Mouse (Mus musculus) heart, postnatal 0 days (tissue): Measurements from ENCODE around the gene Cemip2.

Experiments used
- CTCF ChIP-seq: IDR thresholded peaks from 2 replicates; pipeline ENCODE4 v1.5.1; 2016; ENCODE audit warnings: antibody characterized with exemption, control low read depth, low read depth
- EP300 ChIP-seq: IDR thresholded peaks from 2 replicates; pipeline ENCODE4 v1.6.1; 2016; ENCODE audit warnings: antibody characterized with exemption, low read depth

DNA sequence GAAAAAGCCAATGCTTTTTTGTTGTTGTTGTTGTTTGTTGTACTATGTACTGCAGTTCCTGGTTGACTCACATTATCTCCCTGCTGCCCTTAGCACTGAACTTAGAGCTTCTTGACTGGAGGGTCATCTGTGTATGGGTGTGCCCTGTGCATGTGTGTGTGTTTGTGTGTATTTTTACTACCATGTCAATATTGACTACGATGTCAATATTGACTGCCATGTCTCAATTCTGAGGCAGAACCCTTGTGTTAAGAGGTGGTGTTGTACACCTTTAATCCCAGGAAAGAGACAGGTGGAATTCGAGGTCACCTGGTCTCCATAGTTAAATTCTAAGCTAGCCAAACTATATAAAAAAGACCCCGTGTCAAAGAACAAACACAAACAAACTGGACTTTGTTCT is 5.6 kb downstream of the Cemip2 start:
- no peak for TF ChIP-seq CTCF
- no peak for TF ChIP-seq EP300
